Mouse (Mus musculus) kidney, embryonic 15.5 days (tissue): ENCODE measurements around the gene Pafah1b1. TPM values are rescaled to one million over a fixed set of nuclear protein-coding genes. Genes with fewer than 3 reads are reported as not detected.
A peak's percentile ranks its signal among the peaks of the same experiment; 100 is the strongest.

Experiments
- ATAC-seq: fragments of 200-750 bp; cut with Nextera tagmentation; replicated peaks from 2 replicates; pipeline ENCODE4 v1.8.0; 2017; ENCODE audit warnings: moderate TSS enrichment; ENCODE audit not compliant: low FRiP score
- H3K27ac ChIP-seq: fragments of 300-500 bp; sonication (generic); 2 replicates; pipeline ENCODE4 v1.5.1; 2015; ENCODE audit warnings: mild to moderate bottlenecking, inconsistent platforms
- H3K27me3 ChIP-seq: fragments of 300-500 bp; sonication (generic); 2 replicates; pipeline ENCODE4 v1.6.1; 2015; ENCODE audit warnings: inconsistent platforms
- H3K36me3 ChIP-seq: fragments of 300-500 bp; sonication (generic); 2 replicates; pipeline ENCODE4 v1.6.1; 2015; ENCODE audit warnings: inconsistent platforms
- H3K4me1 ChIP-seq: fragments of 300-500 bp; sonication (generic); 2 replicates; pipeline ENCODE4 v1.6.1; 2015; ENCODE audit warnings: inconsistent platforms
- H3K4me2 ChIP-seq: fragments of 300-500 bp; sonication (generic); 2 replicates; pipeline ENCODE4 v1.6.1; 2015; ENCODE audit warnings: moderate library complexity, mild to moderate bottlenecking, inconsistent platforms
- H3K4me3 ChIP-seq: fragments of 300-500 bp; sonication (generic); replicated peaks from 2 replicates; pipeline ENCODE4 v1.5.1; 2015; ENCODE audit warnings: mild to moderate bottlenecking, inconsistent platforms
- H3K9ac ChIP-seq: fragments of 300-500 bp; sonication (generic); 2 replicates; pipeline ENCODE4 v1.6.1; 2015; ENCODE audit warnings: mild to moderate bottlenecking, inconsistent platforms
- H3K9me3 ChIP-seq: fragments of 300-500 bp; sonication (generic); replicated peaks from 2 replicates; pipeline ENCODE4 v1.6.1; 2016; ENCODE audit warnings: inconsistent platforms
- WGBS: fragments of 180-500 bp; shearing (Covaris S2); methylation state at CpG from one replicate; pipeline ENCODE4 v1.1.7; 2015; ENCODE audit warnings: mixed read lengths; 5-methylcytosine and 5-hydroxymethylcytosine counted together
- polyA plus RNA-seq: library from polyadenylated mRNA; unstranded; fragments of >200 nt; fragmentation: Nextera tagmentation; extraction: Ambion mirVana; gene quantifications from 2 replicates; pipeline ENCODE4 v1.2.1, GENCODE M21; 2015

Gene Pafah1b1
- 42.0 and 50.1 TPM in 2 replicates for polyA plus RNA-seq

DNA sequence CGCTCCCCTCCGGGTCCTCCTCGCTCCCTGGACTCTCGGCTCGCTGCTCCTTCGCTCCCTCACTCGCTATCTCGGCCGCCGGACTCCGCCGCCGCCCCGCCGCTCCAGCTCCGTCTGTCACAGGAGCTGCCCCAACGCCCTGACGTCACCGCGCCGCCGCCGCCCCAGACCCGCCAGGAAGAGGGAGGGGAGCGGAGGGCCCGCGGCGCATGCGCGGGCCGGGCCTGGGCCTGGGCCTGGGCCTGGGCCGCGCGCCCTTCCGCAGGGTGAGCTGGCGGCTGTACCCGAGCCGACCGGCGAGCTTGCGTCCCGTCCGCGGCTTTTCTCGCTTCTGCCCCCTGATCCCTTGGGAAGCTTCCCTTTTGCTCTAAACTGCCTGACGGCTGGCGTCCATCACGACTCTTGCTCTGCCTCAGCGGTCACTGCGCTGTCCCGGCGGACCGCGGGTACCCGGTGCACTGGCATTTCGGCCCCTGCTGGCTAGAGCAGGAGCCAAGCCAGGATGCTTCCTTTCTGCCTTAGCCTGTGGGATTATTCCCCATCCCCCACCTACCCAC, at the start of gene Pafah1b1:
Pafah1b1 (minus strand) TSS at position 436 of the 557 bp plus-strand sequence.
- Histone ChIP-seq H3K4me1 (peaks cover 22% of the 10 kb centered on the region), H3K4me3 (peak within 1 kb of the TSS; percentile 93), H3K27me3 (no peaks in the 10 kb centered on the region), H3K27ac (peak within 1 kb of the TSS; percentile 100), H3K9me3 (no peaks in the 10 kb centered on the region), H3K9ac (peak within 1 kb of the TSS; percentile 99), H3K4me2 (peak within 1 kb of the TSS; percentile 69), H3K36me3 (no peaks in the 10 kb centered on the region)
- under 1% methylated on average over 56 of the region's 56 CpGs for WGBS
- ATAC-seq: peak; percentile 99

DNA sequence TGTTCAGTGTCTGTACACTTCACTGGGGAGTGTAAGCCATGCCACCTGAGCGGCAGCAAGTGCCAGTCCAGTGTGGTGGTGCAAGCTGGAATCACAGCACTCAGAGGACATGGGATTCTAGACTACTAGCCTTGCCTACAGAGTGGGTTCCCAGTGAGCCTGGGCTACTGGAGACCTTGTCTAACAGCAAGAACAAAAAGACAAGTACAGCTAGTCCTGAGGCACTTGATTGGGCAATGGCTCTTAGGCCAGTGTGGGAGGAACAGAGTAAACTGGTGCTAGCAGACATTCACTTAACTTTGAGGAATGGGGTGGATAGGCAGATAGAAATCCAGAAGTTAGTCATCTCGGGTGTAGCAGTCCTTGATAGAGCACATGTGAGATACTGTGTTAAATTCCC, 47.9 kb upstream of the Pafah1b1 start:
- Histone ChIP-seq H3K27me3 (no peaks in the 10 kb centered on the region), H3K4me3 (no peak overlapping the region), H3K27ac (no peak overlapping the region), H3K9me3 (no peaks in the 10 kb centered on the region), H3K36me3 (peaks cover 41% of the 10 kb centered on the region), H3K4me1 (peaks cover 16% of the 10 kb centered on the region), H3K4me2 (no peak overlapping the region), H3K9ac (no peak overlapping the region)
- WGBS: 85% methylated on average over 2 of the region's 2 CpGs
- ATAC-seq: no peak

DNA sequence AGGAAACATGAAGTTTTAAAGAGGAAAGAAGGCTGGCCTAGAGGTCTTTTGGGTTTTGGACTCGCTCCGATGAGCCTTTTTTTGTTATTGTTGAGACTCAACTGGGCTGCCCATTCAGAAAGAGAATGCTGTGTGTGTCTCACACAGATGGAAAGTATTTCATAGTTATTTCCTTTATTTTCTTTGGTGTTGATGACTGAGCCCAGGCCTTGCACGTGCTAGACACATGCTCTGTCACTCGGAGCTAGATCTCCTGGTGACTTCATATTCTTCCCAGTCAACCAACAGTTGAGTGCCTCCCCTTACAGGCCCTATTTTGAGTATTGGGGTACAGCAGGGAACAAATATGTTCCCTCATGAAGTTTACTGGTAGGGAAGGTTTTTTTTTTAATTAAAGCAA, 47.2 kb upstream of the Pafah1b1 start:
- Histone ChIP-seq H3K27ac (no peak overlapping the region), H3K4me1 (peaks cover 16% of the 10 kb centered on the region), H3K36me3 (peaks cover 34% of the 10 kb centered on the region), H3K9ac (0 out of 2 replicates have a peak overlapping the region, but pooled peaks have one; percentile 71), H3K27me3 (no peaks in the 10 kb centered on the region), H3K4me3 (peak overlapping the region; percentile 81), H3K4me2 (peak overlapping the region; percentile 72), H3K9me3 (no peaks in the 10 kb centered on the region)
- no peak for ATAC-seq
- 66% methylated on average over 4 of the region's 4 CpGs for WGBS

DNA sequence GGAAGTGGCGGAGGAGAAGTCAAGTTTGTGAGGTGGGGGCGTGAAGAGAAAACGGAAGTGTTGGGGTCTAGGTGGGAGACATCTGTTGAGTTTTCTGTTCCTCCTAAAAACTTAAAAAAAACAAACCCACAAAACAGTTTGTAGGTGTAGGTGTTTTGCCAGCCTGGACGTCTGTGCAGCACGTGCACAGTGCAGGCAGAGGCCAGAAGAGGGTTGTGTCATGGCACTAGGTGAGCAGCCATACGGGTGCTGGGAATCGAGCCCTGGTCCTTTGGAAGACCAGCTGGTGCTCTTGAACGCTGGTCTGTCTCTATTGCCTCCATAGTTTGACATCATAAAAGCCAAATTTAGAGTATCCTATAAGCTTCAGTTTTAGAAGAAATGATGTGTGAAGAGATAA, 46.8 kb upstream of the Pafah1b1 start:
- 13% methylated on average over 8 of the region's 8 CpGs for WGBS
- ATAC-seq: peak; percentile 8; the same call in 1 of the 2 replicates
- Histone ChIP-seq H3K9ac (peak overlapping the region; percentile 71), H3K4me1 (peaks cover 16% of the 10 kb centered on the region), H3K27me3 (no peaks in the 10 kb centered on the region), H3K4me2 (peak overlapping the region; percentile 72), H3K36me3 (peaks cover 31% of the 10 kb centered on the region), H3K4me3 (peak overlapping the region; percentile 81), H3K27ac (peak overlapping the region; percentile 97), H3K9me3 (no peaks in the 10 kb centered on the region)

DNA sequence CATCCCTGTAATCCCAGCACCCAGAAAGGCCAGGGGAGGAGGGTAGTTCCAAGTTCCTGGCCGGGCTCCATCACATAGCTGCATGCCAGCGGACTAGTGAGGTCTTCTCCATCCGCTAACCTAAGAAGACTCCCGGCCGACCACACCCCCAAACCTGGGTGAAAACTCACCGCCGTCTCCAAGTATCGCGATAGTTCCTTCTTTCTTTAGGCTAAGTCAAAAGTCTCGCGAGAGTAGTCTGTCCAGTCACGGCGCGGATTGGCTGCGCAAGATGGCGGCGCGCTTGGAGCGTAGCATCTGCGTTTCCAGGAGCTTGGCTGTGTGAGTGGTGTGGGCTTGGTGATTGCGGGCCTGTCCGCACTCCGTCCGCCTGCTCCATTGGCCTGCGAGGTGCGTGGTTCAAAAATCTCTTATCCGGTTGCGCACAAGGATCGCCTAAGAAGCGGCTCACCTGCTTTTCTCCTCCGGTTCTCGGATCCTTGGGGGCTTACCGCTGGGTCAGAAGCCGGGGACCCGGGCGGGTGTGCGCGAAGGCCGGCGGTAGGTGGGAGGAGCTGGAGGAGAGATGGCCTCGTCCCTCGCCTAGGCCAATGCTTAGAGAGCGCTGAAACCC, 46.2 kb upstream of the Pafah1b1 start, which contains the start of gene Mettl16:
Mettl16 (plus strand) TSS at position 236 of the 613 bp plus-strand sequence.
- Histone ChIP-seq H3K36me3 (peaks cover 26% of the 10 kb centered on the region), H3K4me2 (peak within 1 kb of the TSS; percentile 72), H3K4me1 (peaks cover 16% of the 10 kb centered on the region), H3K27me3 (no peaks in the 10 kb centered on the region), H3K9me3 (no peaks in the 10 kb centered on the region), H3K27ac (peak within 1 kb of the TSS; percentile 97), H3K9ac (peak within 1 kb of the TSS; percentile 71), H3K4me3 (peak within 1 kb of the TSS; percentile 81)
- WGBS: under 1% methylated on average over 43 of the region's 43 CpGs
- ATAC-seq: peak; percentile 97

DNA sequence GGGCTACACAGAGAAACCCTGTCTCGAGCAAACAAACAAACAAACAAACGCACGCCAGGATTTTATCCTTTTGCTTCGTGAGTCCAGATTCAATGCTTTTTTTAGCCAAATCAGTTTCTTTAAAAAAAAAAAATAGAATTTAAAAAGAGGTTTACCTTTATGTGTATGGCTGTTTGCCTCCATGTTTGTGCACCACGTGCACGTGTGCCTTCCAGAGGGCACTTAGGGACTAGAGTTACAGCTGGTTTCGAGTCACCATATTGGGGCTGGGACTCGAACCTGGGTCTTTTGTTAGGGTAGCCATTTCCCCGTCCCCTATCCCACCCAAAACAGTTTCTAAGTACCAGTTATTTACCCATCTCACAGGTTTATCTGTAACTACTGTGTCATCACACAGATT, 45.6 kb upstream of the Pafah1b1 start:
- no peaks in the 10 kb centered on the region for H3K27me3 ChIP-seq
- H3K4me2 ChIP-seq: peak overlapping the region; percentile 72
- no peaks in the 10 kb centered on the region for H3K9me3 ChIP-seq
- H3K36me3 ChIP-seq: peaks cover 19% of the 10 kb centered on the region
- no peak for ATAC-seq
- WGBS: 82% methylated on average over 9 of the region's 9 CpGs
- H3K9ac ChIP-seq: peak overlapping the region; percentile 71
- peak overlapping the region; percentile 97 for H3K27ac ChIP-seq
- peak overlapping the region; percentile 81 for H3K4me3 ChIP-seq
- peaks cover 16% of the 10 kb centered on the region for H3K4me1 ChIP-seq

DNA sequence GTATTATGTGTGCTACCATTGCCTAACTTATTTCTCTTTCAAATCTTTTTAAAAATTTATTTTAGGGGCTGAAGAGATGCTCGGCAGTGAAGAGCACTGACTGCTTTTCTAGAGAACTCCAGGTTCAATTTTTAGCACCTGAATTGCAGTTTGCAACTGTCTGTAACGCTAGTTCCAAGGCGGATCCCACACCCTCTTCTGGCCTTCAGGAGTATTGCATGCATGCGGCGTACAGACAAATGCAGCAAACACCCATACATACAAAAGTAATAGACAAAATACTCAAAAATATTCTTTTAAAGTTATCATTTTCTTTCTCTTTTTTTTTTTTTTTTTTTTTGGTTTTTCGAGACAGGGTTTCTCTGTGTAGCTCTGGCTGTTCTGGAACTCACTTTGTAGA, 43.6 kb upstream of the Pafah1b1 start:
- Histone ChIP-seq H3K9ac (no peak overlapping the region), H3K4me1 (peaks cover 16% of the 10 kb centered on the region), H3K36me3 (no peaks in the 10 kb centered on the region), H3K27ac (no peak overlapping the region), H3K27me3 (no peaks in the 10 kb centered on the region), H3K9me3 (no peaks in the 10 kb centered on the region), H3K4me2 (no peak overlapping the region), H3K4me3 (no peak overlapping the region)
- no peak for ATAC-seq
- 39% methylated on average over 6 of the region's 6 CpGs for WGBS

DNA sequence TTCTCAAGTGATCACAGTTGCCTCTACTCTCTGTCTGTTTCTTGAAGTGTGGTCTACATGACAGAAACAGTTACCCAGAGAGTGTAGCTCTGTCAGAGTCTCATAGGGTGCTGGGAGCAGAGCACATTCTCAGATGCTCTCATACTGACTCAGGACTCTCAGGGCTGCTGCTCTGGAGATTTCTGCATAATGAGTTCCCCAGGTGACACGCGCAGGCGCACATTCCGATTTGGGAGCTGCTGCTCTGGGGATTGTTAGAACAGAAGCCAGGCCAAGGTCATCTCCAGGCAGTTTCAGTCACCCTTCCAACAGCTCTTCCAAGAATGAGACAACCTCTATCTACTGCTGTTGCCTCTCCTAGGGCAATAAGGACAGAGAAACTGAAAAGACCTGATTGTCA, 43.0 kb upstream of the Pafah1b1 start:
- ATAC-seq: no peak
- Histone ChIP-seq H3K4me3 (no peak overlapping the region), H3K9me3 (no peaks in the 10 kb centered on the region), H3K4me1 (peaks cover 15% of the 10 kb centered on the region), H3K9ac (no peak overlapping the region), H3K27me3 (no peaks in the 10 kb centered on the region), H3K4me2 (no peak overlapping the region), H3K36me3 (no peaks in the 10 kb centered on the region), H3K27ac (no peak overlapping the region)
- 83% methylated on average over 4 of the region's 4 CpGs for WGBS

DNA sequence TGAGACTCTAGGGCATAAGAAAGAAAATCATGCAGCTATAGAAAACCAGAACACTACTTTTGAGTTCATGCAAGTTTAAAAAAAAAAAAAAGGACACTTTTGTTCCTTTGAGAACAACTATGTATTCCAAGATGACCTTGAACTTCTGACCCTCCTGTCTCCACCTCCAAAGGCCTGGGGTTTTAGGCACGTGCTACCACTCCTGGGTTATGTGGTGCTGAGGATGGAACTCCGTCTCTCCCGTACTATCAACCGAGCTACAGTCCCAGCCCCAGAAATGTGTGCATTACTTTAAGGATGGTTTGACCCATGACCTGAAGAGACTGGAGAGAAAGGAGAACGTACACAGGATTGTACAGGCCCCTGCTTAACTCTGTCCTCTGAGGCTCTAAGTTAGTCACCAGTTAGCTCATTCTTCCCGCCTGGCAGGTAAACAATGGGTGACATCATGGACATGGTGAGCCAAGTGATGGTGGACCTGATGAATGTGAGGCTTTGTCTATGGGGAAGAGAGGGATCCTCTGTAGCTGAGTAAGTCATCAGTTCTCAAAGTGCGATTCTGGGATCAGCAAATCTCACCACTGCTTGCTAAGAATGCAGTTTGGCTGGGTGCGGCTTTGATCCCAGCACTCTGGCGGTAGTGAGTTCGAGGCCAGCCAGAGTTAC, 39.6 kb upstream of the Pafah1b1 start:
- H3K36me3 ChIP-seq: no peaks in the 10 kb centered on the region
- ATAC-seq: no peak
- no peak overlapping the region for H3K4me2 ChIP-seq
- WGBS: 83% methylated on average over 10 of the region's 10 CpGs
- no peaks in the 10 kb centered on the region for H3K9me3 ChIP-seq
- no peaks in the 10 kb centered on the region for H3K27me3 ChIP-seq
- H3K27ac ChIP-seq: no peak overlapping the region
- no peak overlapping the region for H3K4me3 ChIP-seq
- no peak overlapping the region for H3K9ac ChIP-seq
- H3K4me1 ChIP-seq: no peaks in the 10 kb centered on the region

DNA sequence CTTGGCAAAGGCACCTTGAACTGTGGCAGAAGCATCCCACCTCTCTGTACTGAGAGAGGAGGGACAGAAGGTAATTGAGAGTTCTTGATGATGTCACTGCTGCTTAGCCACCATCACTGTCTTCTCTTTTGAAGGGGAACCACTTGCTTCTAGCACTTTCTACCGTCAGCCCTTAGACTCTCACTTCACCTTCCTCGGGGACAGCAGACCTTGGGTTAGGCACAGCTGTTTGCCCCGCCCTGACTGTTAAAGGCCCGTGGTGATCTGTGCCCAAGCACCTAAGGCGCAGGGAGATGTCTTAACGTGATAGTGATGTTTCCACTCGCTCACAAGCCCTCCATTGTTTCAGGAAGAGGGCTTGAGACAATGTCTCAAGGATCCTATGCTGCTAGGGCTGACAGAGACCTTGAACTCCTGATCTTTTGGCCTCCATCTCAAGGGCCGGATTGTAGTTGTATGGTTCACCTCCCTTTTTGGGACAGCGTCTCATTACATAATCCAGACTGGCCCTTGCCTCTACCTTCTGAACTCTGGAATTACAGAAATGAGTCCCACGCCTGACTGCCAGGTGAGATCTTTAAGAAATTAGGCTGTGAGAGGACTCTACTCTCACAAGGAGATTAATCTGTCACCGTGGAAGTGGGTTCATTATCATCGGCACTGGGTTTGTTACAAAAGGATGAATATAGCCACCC, 36.7 kb upstream of the Pafah1b1 start:
- H3K4me2 ChIP-seq: no peak overlapping the region
- no peak overlapping the region for H3K4me3 ChIP-seq
- H3K9me3 ChIP-seq: no peaks in the 10 kb centered on the region
- no peak for ATAC-seq
- H3K9ac ChIP-seq: no peak overlapping the region
- H3K27me3 ChIP-seq: no peaks in the 10 kb centered on the region
- H3K27ac ChIP-seq: no peak overlapping the region
- no peaks in the 10 kb centered on the region for H3K36me3 ChIP-seq
- WGBS: 71% methylated on average over 12 of the region's 12 CpGs
- no peaks in the 10 kb centered on the region for H3K4me1 ChIP-seq

DNA sequence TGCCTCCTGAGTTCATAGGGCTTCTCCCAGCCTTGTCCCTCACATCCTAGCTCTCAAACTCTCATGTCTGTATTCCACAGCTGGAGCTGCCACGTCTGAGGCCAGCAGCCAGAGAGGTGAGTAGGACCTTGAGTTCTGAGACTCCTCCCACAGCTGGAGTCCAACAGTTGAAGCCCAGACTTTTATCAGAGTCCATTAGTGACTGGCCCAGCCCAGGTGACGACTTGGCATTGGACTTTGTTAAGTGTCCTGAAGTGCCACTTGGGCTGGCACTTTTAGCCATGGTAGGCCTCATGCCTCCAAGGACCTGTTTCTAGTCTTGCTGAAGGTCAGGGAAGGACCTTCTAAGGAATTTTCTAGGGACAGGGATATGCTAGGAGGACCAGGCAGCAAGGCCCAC, 32.2 kb upstream of the Pafah1b1 start:
- Histone ChIP-seq H3K4me1 (no peaks in the 10 kb centered on the region), H3K36me3 (no peaks in the 10 kb centered on the region), H3K4me3 (no peak overlapping the region), H3K4me2 (no peak overlapping the region), H3K9ac (no peak overlapping the region), H3K9me3 (no peaks in the 10 kb centered on the region), H3K27ac (no peak overlapping the region), H3K27me3 (no peaks in the 10 kb centered on the region)
- WGBS: 55% methylated on average over 2 of the region's 2 CpGs
- no peak for ATAC-seq
